Mouse (Mus musculus): ENCODE measurements around the gene Nav2. TPM values are rescaled to one million over a fixed set of nuclear protein-coding genes. Genes with fewer than 3 reads are reported as not detected.

The Nav2 gene
- total and polyA plus RNA-seq, 3 experiments, result under 0.01 TPM; not detected in 2

DNA sequence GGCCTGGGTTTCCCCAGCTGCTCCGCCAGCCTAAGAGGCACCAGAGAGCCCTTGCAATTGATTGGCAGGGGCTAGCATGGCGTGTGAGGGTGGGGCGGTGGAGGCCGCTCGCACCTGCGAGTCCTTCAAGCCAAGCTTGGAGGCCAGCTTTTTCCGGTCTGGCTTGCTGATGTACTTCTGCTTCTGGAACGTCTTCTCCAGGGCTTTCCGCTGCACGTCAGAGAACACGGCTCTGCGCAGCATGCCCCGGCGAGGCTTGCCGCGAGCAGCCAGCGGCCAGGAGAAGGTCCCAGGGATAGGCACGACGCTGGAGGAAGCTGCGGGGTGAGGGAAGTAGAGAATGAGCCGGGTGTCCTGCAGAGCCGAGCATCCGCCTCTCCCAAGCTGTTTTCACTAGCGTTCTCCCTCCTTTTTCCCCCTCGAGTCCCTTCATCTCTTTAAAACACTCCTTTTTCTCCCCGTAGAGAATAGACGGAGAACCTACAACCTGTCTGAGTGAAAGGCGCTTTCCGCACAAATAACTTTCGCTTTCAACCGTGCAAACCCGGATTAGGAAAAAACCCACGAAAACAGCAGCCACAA is 725.0 kb downstream of the Nav2 start (continued):
- TF ChIP-seq UBTF (IDR thresholded peaks at IDR 0.05; ENCODE audit: low read depth, low read length) (no peak), HCFC1 (IDR thresholded peaks at IDR 0.05; ENCODE audit: low read depth, low read length) (no peak), TBP (conservative IDR thresholded peaks at IDR 0.05; ENCODE audit: low read depth, low read length) (0 out of 2 replicates have a peak, but pooled peaks have one; percentile 36), RCOR1 (conservative IDR thresholded peaks at IDR 0.05; ENCODE audit: low read depth, low read length) (no peak)

DNA sequence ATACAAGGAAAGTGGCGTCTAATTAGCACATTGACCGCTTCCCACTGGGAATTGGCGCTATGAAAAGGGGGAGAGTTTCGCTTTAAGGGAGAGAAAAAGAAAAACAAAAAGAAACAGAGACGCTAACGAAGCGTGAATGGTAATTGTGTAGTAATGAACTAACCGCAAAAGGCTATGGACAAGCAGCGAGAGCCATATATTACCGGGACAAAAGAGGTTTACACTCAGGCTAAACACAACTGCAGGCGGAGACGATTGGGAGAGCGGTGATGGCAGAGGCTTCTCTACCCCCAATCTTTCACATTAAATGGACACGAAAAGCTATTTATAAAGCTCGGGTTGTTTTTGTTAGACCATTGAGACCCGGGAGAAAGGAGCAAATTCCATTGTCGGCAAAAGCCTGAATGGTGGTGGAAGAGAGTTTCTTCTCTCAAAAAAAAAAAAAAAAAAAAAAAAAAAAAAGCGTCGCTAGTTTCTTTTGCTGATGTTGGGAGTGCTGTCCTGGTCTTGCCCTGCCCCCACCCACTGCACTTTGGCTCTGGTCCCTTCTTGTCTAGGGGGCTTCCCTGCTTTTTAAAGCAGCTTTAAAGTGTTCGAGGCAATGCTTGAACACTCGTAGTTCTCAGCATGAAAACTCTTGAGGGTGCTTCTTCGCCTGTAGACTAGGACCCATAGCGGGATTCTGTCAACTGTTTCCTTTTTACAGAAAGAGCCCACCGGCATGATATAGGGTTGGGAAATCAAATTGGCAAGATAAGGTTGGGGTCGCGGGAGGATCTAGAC is 726.0 kb downstream of the Nav2 start:
- no peaks in the 10 kb centered on the region for H3K27me3 ChIP-seq (replicated peaks)
- no peak overlapping the region for H3K27ac ChIP-seq (ENCODE audit: insufficient read depth, low read depth)
- peaks cover 4 to 19% of the 10 kb centered on the region in 2 experiments for H3K4me1 ChIP-seq (ENCODE audit: control insufficient read depth in 1 of 2, insufficient read depth in 2 of 2)
- in situ Hi-C loops (cut with MboI; ENCODE audit: low pct_ligation_motif_present, low pct_unique_long_range_greater_than_20kb, low sequenced_read_pairs), result no loop called here
- H3K36me3 ChIP-seq (replicated peaks in 1 of 2; ENCODE audit: control insufficient read depth in 1 of 2, insufficient read depth in 1 of 2, low read length in 1 of 2), result no peaks in the 10 kb centered on the region
- no peaks in the 10 kb centered on the region for H3K79me2 ChIP-seq (replicated peaks; ENCODE audit: control insufficient read depth, extremely low read depth, insufficient read depth, poor library complexity, severe bottlenecking)
- peaks cover 22% of the 10 kb centered on the region for H3K9me3 ChIP-seq (replicated peaks; ENCODE audit: low read length)
- H3K4me2 ChIP-seq (ENCODE audit: insufficient read depth, low read depth, poor library complexity, severe bottlenecking), result peak overlapping the region; percentile 93
- DNase-seq (ENCODE audit: extremely low read depth), result no peak
- dilution Hi-C loops (cut with MboI; ENCODE audit: extremely low pct_ligation_motif_present, extremely low pct_unique_long_range_greater_than_20kb, low sequenced_read_pairs), result no loop called here
- H3K9ac ChIP-seq (ENCODE audit: insufficient read depth, low read depth), result peak overlapping the region; percentile 15; the same call in 1 of the 2 replicates
- peak overlapping the region in 2 of 3 experiments; percentile 34 to 54 for H3K4me3 ChIP-seq (replicated peaks in 1 of 3; ENCODE audit: low read depth in 2 of 3, low read length in 2 of 3, poor library complexity in 1 of 3)
- TF ChIP-seq PAX5 (IDR thresholded peaks at IDR 0.05; ENCODE audit: low read length), result no peak

DNA sequence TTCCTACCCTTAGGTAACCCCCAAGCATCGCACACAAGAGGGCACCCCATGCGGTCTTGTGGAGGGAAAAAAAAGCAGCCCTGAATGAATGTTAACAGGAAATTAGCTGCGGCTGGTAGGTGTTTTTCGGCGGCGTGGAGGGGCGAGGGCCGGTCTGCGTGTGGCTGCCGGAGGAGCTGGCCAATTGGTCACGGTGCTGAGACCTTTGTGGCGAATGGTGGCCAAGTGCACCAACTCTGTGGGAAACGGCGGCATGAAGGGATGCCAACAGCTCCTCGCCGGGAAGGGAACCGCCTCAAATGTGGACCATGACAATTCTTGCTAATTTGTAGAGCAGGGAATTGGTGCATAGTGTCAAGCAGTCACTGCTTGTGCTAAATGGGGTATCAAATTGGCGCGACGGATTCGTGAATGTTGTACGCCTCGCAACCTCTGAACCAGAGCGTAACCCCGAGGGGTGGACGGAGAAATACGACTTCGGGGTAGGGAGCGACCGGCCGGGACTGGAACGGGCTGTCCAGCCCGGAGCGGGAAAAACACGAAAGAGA is 726.6 kb downstream of the Nav2 start:
- no peak for TF ChIP-seq SMC3 (IDR thresholded peaks at IDR 0.05; ENCODE audit: low read depth, low read length)
- TF ChIP-seq POLR2A (IDR thresholded peaks at IDR 0.05; ENCODE audit: low read depth, low read length), result no peak
- TF ChIP-seq JUN (IDR thresholded peaks at IDR 0.05; ENCODE audit: insufficient read depth, low read depth, low read length), result no peak
- TF ChIP-seq UBTF (IDR thresholded peaks at IDR 0.05; ENCODE audit: low read depth, low read length), result no peak
- TF ChIP-seq JUND (conservative IDR thresholded peaks at IDR 0.05; ENCODE audit: low read depth, low read length), result no peak
- TF ChIP-seq TBP (conservative IDR thresholded peaks at IDR 0.05; ENCODE audit: low read depth, low read length), result no peak
- no peak for TF ChIP-seq ETS1 (conservative IDR thresholded peaks at IDR 0.05; ENCODE audit: low read depth, low read length)
- no peak for TF ChIP-seq BHLHE40 (IDR thresholded peaks at IDR 0.05; ENCODE audit: low read depth, low read length)
- TF ChIP-seq NRF1 (IDR thresholded peaks at IDR 0.05; ENCODE audit: low read depth, low read length), result no peak
- TF ChIP-seq ZC3H11A (IDR thresholded peaks at IDR 0.05; ENCODE audit: low read depth, low read length), result no peak
- no peak for TF ChIP-seq ZNF384 (IDR thresholded peaks at IDR 0.05; ENCODE audit: low read depth, low read length)
- no peak for TF ChIP-seq TCF12 (IDR thresholded peaks at IDR 0.05; ENCODE audit: low read depth, low read length)
- no peak for TF ChIP-seq ZKSCAN1 (IDR thresholded peaks at IDR 0.05; ENCODE audit: borderline replicate concordance, low read depth, low read length)
- no peak for TF ChIP-seq CHD2 (IDR thresholded peaks at IDR 0.05; ENCODE audit: low read length)
- TF ChIP-seq EP300 (IDR thresholded peaks at IDR 0.05; ENCODE audit: low read length), result no peak
- no peak for TF ChIP-seq MAZ (IDR thresholded peaks at IDR 0.05; ENCODE audit: low read depth, low read length)
- no peak for TF ChIP-seq E2F4 (IDR thresholded peaks at IDR 0.05; ENCODE audit: insufficient replicate concordance, low read depth, low read length)
- no peak for TF ChIP-seq GABPA (IDR thresholded peaks at IDR 0.05; ENCODE audit: insufficient replicate concordance, low read depth, low read length)
- no peak for TF ChIP-seq POLR2AphosphoS2 (IDR thresholded peaks at IDR 0.05; ENCODE audit: low read depth, low read length)
- in situ Hi-C loops (cut with MboI; ENCODE audit: low pct_ligation_motif_present, low pct_unique_long_range_greater_than_20kb, low sequenced_read_pairs) (no loop called here), dilution Hi-C loops (cut with MboI; ENCODE audit: extremely low pct_ligation_motif_present, extremely low pct_unique_long_range_greater_than_20kb, low sequenced_read_pairs) (no loop called here)
- Histone ChIP-seq H3K27me3 (replicated peaks) (no peaks in the 10 kb centered on the region), H3K4me2 (ENCODE audit: insufficient read depth, low read depth, poor library complexity, severe bottlenecking) (peak overlapping the region; percentile 93; the same call in 1 of the 2 replicates), H3K27ac (ENCODE audit: insufficient read depth, low read depth) (no peak overlapping the region), H3K9me3 (replicated peaks; ENCODE audit: low read length) (peaks cover 22% of the 10 kb centered on the region), H3K36me3 (replicated peaks in 1 of 2; ENCODE audit: control insufficient read depth in 1 of 2, insufficient read depth in 1 of 2, low read length in 1 of 2) (no peaks in the 10 kb centered on the region), H3K9ac (ENCODE audit: insufficient read depth, low read depth) (no peak overlapping the region), H3K4me1 (ENCODE audit: control insufficient read depth in 1 of 2, insufficient read depth in 2 of 2) (peaks cover 4 to 19% of the 10 kb centered on the region in 2 experiments), H3K4me3 (replicated peaks in 1 of 3; ENCODE audit: low read depth in 2 of 3, low read length in 2 of 3, poor library complexity in 1 of 3) (no peak overlapping the region), H3K79me2 (replicated peaks; ENCODE audit: control insufficient read depth, extremely low read depth, insufficient read depth, poor library complexity, severe bottlenecking) (no peaks in the 10 kb centered on the region)
- no peak for DNase-seq (ENCODE audit: extremely low read depth)
